Mouse (Mus musculus) yolk sac, embryonic 10.5 days (tissue): Measurements from ENCODE around the gene Gm40193.
A peak's percentile ranks its signal among the peaks of the same experiment; 100 is the strongest.
"Not testable (repeated sequence)": the region's sequence is repeated elsewhere in the genome, so short reads cannot be mapped to it uniquely, and the experiment has no call there.

ENCODE experiments used
- DNase-seq: peaks from one replicate; pipeline ENCODE4 v3.0.0-alpha.2; 2017; ENCODE audit warnings: low spot score

Gene Gm40193

DNA sequence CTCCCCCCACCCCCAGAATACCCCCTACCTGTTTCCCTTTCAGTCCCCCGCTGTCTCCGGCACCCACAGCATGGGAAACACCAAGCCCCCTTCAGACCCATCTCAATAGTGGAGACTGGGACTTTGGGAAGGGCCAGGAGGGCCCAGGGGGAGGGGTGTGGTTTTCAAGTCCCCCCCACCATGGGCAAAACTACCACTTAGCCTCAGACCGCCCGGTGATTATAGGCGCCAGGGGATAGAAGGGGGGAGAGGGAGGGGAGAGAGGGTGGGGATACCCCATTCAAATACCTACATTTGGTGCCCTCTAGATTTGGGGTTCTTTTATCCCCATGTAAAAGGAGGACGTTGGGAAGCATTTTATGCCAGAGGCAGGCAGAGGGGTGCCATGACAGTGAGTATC, at the start of gene Gm40193:
Gene Gm40193 (minus strand): TSS at position 101 of the 400 bp plus-strand sequence.
- DNase-seq: no peak

DNA sequence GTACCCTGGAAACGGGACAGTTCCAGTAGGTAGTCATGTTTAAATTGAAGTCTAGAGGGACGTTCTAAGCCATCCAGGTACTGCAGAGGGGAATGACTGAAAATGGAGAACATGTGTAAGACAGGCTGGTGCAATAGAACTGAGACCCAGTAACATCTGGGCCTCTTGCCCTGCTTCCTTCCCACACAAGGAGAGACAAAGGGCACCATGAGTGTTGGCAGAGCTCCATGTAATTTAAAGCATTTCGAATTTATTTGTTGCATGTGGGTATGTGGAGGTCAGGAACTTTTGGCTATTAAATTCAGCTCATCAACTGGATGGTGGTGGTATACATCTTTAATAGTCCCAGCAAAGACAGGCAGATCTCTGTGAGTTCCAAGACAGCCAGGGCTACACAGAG, 49.5 kb upstream of the Gm40193 start:
- DNase-seq: no peak

- no peak for DNase-seq
These were observed 48.2 kb upstream of the Gm40193 start for GRCm38 (mm10) chr11:70580921-70581320.

DNA sequence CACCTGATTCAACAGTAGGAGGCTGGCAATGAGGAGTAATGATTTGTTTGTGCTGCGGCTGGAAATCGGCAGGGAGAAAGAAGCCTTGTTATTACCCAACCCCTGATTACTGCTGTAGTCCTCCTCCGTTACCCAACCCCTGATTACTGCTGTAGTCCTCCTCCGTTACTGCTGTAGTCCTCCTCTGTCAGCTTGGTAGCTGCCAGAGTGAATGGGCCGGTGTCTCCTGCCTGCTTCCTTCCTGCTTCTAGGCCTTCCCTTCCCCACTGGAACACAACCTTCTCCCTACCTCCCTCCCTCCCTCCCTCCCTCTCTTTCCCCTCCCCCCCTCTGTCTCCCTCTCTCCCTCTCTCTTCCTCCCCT, 47.6 kb upstream of the Gm40193 start:
- no peak for DNase-seq

DNA sequence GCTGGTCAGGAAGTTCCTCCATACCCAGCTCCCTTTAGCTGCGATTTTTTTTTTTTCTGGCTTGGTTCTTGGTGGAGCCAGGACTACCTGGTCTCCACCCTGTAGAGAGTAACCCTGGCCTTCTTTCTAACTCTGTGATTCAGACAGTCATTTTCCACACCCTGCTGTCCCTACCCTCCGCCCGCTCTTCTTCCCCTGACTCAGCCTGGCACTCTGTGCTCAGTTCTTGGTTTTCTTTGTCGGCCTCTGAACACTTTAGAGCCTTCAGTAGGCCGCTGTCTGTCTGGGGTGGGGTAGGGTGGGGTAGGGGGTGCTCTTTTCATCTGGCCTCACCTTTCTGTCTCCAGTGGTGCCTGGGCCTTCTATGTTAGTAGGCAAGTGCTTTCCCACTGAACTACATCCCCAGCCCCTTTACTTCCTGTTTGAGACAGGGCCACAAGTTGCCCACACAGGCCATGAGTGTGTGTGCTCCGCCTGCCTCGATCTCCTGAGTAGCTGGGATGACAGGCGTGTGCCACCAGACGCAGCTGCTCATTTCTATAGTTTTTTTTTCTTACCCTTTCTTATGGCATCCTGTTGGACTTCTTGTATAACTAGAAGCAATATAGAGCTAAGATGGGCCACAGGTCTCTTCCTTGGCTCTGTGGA, 47.1 kb upstream of the Gm40193 start:
- no peak for DNase-seq

DNA sequence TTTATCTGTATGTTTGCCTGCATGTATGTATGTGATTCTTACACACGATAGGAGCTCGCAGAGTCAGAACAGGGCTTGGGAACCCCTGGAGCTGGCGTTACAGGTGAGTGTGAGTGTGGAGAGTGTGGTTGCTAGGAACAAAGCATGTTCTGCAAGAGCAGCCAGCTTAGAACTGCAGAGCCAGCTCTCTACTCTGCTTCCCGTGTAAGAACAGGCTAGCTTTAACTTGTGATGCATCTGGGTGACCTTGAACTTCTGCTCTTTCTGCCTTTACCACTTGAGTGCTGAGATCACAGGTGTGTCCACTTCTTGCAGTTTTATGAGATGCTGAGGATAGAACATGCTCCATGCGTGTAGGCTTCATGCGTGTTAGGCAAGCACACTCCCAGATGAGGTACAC, 46.2 kb upstream of the Gm40193 start:
- no peak for DNase-seq

- no peak for DNase-seq
These were observed 44.5 kb upstream of the Gm40193 start for GRCm38 (mm10) chr11:70577201-70577600.

- DNase-seq: no peak
These were observed 41.1 kb upstream of the Gm40193 start for GRCm38 (mm10) chr11:70573872-70574271.

DNA sequence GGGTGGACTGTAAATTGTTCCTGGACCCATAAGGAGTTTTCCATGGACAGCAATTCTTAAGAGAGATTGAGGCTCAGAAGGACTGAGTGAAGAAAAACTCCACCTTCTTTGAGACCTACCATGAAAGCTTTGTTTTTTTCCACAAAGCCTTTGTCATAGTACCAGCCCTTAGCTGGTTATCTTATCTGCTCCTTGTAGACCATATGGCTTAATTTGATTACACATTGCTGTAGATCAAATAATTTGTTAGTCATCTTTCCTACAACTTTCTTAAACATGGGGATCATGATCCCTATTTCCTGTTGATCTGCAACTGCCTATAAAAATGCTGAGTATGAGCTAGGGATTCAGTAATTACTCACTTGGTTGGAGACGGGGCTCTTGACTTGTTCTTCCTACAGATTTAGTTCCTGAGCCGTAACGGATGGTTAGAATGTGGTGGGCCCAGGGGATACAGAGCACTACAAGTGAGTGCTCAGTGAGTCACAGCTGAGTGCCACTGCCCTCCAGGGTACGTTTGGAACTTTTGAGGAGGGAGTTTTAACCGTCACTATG, 39.7 kb upstream of the Gm40193 start:
- DNase-seq: no peak

DNA sequence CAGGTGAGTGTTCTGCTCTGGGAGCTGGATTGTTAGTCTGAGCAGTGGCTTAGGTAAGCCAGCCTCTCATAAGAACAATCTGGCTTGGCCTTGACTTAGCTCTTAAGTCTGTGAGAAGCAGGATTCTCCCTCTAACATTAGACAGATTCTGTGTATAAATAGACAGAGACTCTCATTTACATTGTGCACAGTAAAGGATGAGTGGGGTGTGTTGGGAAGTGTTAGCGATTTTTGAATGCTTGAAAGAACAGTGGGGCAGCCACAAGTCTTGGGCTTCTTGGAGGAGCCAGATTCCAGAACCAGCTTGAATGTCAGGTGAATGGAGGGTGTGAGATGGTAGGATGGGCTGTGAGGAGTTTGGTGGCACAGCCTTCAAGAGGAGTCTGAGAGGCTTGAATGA, 38.9 kb upstream of the Gm40193 start:
- no peak for DNase-seq

DNA sequence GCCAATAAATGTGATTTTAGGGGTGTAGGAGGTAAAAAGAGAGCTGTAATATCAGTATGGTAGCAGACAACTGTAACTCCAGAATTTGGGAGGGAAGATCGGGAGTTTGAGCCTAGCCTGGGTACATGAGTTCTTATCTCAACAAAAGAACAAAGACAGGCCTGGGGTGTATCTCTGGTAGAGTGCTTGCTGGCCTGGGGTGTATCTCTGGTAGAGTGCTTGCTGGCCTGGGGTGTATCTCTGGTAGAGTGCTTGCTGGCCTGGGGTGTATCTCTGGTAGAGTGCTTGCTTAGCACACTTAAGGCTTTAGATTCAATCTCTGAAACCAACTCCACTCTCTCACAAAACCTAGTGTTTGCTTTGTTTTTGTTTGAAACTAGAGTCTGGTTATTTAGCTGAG, 37.9 kb upstream of the Gm40193 start:
- DNase-seq: not testable (repeated sequence)

GRCm38 (mm10) chr11:70566586-70566985, 33.8 kb upstream of the Gm40193 start:
- DNase-seq: no peak

DNA sequence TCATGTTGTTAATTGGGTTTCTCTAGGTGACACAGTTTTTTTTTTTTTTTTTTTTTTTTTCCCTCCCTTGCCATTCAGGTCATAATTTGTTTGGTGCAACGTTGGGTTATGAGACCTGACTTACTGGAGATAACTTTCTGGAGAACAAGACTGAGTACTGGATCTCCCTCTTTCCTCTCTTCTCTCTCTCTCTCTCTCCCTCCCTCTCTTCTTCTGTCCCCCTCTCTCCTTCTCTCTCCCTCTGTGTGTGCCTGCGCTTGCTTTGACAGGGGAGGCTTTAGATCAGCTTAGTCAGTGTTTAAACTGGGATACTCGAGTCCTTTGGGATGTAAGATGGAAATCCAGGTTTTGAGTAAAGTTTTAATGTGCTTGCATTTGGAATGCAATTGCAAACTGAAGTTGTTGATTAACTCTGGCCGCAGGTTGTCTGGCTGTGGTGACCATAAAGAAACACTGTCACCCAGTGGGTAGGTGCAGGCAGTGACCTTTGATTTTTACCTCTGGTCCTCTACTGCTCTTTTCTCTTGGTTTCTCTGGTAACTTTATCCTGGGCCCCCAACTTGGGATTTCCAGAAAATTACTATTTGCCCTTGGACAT, 31.6 kb upstream of the Gm40193 start:
- DNase-seq: peak; percentile 66

- DNase-seq: peak; percentile 50
These were observed 30.9 kb upstream of the Gm40193 start for GRCm38 (mm10) chr11:70563470-70564275.

- no peak for DNase-seq
These were observed 30.3 kb upstream of the Gm40193 start for GRCm38 (mm10) chr11:70562995-70563469.

GRCm38 (mm10) chr11:70562287-70562994, 29.7 kb upstream of the Gm40193 start, which contains the start of gene Mink1:
Gene Mink1, plus strand, starts transcription at chr11:70562881.
- peak; percentile 89 for DNase-seq

DNA sequence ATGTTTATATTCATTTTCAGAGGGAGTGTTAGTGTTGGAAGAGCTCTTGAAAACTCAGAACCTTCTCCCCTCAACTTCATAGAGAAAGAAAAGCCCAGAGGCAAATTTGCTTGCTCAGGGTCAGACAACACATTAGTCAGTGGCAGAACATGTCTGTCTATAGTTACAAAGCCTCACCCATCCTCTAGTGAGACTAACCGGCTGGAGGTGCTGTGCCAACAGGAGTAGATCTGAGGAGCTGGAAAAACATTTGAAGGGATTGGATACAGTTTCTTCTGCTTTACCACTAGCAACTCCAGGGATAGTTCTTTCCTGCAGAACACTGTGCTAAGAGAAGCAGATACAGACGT, 29.2 kb upstream of the Gm40193 start:
- no peak for DNase-seq

DNA sequence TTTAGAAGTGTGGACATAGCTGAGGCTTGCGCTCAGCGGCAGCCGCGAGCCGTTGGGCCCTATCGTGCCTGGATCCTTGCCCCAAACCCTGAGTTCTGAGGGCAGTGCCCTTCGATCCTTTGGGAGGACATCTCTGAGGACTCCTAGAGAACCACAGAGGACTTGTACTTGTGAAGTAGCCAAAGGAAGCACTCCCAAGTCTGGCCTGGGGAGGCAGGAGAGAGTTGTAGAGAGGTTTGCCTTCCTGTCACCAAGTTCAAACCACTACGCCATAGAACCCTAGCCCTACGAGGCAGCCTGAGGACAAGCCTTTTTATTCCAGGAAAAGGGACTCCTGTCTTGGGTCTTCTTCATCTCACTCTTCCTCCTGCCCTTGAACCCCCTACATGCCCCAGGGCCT, 24.8 kb upstream of the Gm40193 start:
- no peak for DNase-seq

DNA sequence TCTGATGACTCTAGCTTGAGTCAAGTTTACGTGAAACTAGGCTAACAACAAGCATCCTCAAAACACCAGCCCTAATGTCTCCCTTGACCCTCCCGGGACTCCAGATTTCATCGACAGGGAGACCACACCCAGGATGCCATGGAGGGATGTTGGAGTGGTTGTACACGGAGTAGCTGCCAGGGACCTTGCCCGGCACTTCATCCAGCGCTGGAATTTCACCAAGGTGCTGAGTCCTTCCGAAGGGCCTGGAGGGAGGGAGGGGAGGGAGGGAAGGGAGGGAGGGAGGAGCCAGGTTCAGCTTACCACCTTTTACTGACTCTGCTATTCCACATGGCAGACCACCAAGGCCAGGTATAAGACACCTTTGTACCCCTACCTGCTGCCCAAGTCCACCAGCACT, 21.2 kb upstream of the Gm40193 start:
- no peak for DNase-seq

DNA sequence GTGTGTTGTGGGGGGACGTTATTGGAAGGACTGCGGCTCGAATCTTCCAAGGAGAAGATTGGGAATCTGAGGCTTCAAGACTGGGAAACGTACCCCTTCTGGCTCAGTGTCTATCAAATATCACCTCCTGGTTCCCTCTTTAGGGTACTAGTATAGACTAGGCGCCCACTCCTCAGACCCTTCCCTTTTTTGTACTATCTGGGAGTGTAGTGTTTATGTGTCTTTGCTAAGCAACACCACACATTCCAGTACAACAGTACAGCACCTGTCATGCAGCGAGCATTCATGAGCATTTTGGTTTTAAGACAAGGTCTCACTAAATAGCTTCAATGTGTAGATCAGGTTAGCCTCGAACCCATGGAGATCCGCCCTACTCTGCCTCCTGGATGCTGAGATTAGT, 18.8 kb upstream of the Gm40193 start:
- DNase-seq: no peak

DNA sequence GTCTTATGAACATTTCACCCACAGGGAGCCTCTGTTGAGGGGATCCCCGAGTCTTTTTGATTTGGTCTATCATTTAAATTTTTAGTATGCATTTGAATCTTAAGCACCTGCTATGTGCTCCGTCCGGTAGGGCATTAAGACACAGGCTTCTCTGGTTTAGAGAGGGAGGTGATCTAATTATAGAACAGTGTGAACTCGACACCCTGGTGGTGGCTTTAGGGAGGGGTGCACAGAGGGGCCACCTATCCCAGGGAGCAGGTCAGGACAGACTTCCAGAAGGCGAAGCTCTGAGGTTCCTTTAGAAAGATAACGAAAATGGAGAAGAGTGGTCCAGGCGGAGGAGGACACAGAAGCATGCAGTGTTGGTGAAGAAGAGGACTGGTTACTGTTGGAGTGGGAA, 11.8 kb upstream of the Gm40193 start:
- DNase-seq: no peak

DNA sequence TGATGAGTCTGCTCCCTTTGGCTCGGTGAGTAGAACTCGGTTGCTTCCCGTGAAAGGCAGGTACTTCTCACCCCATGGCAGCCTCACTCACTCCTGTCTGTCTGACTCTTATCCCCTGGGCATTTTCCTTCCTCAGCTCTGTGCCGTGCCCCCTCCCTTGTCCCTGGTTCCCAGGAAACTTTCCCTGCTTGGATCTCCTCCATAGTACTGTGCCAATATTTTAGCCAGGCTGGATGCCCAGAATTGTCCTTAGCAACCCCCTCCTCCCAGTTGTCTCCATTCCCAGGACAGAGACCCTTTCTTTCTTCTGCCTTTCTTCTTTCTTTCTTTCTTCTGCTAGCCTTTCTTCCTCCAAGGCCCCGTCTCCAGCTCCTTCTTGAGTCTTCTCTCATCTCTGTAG, 8.7 kb upstream of the Gm40193 start:
- no peak for DNase-seq
